Mouse (Mus musculus) MEL (cell line): ENCODE data around the gene Rab11a. TPM values are rescaled to one million over a fixed set of nuclear protein-coding genes. Genes with fewer than 3 reads are reported as not detected.

ENCODE experiments used
- DNase-seq: peaks from one replicate; pipeline ENCODE4 v3.0.0; 2011; ENCODE audit warnings: low read depth, low spot score
- H3K27ac ChIP-seq: 2 replicates; pipeline ENCODE4 v1.5.1; 2012; ENCODE audit warnings: low read depth, mild to moderate bottlenecking, control low read depth, low read length, moderate library complexity; ENCODE audit not compliant: control insufficient read depth
- H3K27me3 ChIP-seq, 2 experiments: fragments of 150-350 bp in 1 of 2; sonication (generic) in 1 of 2; 2 replicates each; pipeline ENCODE4 v1.6.1; 2012; ENCODE audit warnings: low read length in 2 of 2, mild to moderate bottlenecking in 2 of 2, improper control_type of control experiment in 1 of 2, moderate library complexity in 1 of 2; ENCODE audit not compliant: insufficient read depth in 2 of 2, control insufficient read depth in 1 of 2
- H3K36me3 ChIP-seq, 2 experiments: 2 replicates each; pipeline ENCODE4 v1.6.1; 2012 to 2014; ENCODE audit warnings: low read length in 2 of 2, improper control_type of control experiment in 1 of 2, inconsistent platforms in 1 of 2, mild to moderate bottlenecking in 1 of 2; ENCODE audit not compliant: insufficient read depth in 2 of 2, control insufficient read depth in 1 of 2
- H3K4me1 ChIP-seq, 2 experiments: fragments of 150-350 bp in 1 of 2; sonication (generic) in 1 of 2; 2 replicates each; pipeline ENCODE4 v1.6.1; 2012; ENCODE audit warnings: low read length in 2 of 2, improper control_type of control experiment in 1 of 2, mild to moderate bottlenecking in 1 of 2; ENCODE audit not compliant: insufficient read depth in 2 of 2, control insufficient read depth in 1 of 2
- H3K4me3 ChIP-seq, 2 experiments: fragments of 150-350 bp in 1 of 2; sonication (generic) in 1 of 2; 2 replicates each; pipeline ENCODE4 v1.5.1; 2012; ENCODE audit warnings: low read depth in 2 of 2, low read length in 2 of 2, mild to moderate bottlenecking in 2 of 2, moderate library complexity in 2 of 2, control low read depth in 1 of 2, improper control_type of control experiment in 1 of 2; ENCODE audit not compliant: control insufficient read depth in 1 of 2, insufficient read depth in 1 of 2
- H3K79me2 ChIP-seq: 2 replicates; pipeline ENCODE4 v1.6.1; 2012; ENCODE audit warnings: mild to moderate bottlenecking, low read length, moderate library complexity; ENCODE audit not compliant: control insufficient read depth, poor library complexity, insufficient read depth
- H3K9ac ChIP-seq: 2 replicates; pipeline ENCODE4 v1.6.1; 2012; ENCODE audit warnings: low read depth, mild to moderate bottlenecking, control low read depth, low read length, moderate library complexity; ENCODE audit not compliant: control insufficient read depth, poor library complexity, severe bottlenecking
- H3K9me3 ChIP-seq: fragments of 150-350 bp; sonication (generic); replicated peaks from 2 replicates; pipeline ENCODE4 v1.6.1; 2012; ENCODE audit warnings: mild to moderate bottlenecking, low read length, improper control_type of control experiment, moderate library complexity; ENCODE audit not compliant: insufficient read depth
- ELF1 ChIP-seq: IDR thresholded peaks from 2 replicates; pipeline ENCODE4 v1.6.1; 2014; ENCODE audit warnings: low read depth, mild to moderate bottlenecking, inconsistent platforms, low read length, improper control_type of control experiment, moderate library complexity
- EP300 ChIP-seq, 2 experiments: IDR thresholded peaks; 2 replicates each; pipeline ENCODE4 v1.6.1; 2011; ENCODE audit warnings: improper control_type of control experiment in 2 of 2, low read length in 2 of 2, low read depth in 1 of 2, mild to moderate bottlenecking in 1 of 2
- ETS1 ChIP-seq: IDR thresholded peaks from 2 replicates; pipeline ENCODE4 v1.6.1; 2012; ENCODE audit warnings: low read depth, mild to moderate bottlenecking, inconsistent platforms, low read length, improper control_type of control experiment, moderate library complexity
- HCFC1 ChIP-seq: IDR thresholded peaks from 2 replicates; pipeline ENCODE4 v1.6.1; 2012; ENCODE audit warnings: low read depth, mild to moderate bottlenecking, inconsistent platforms, low read length, improper control_type of control experiment, moderate library complexity
- KAT2A ChIP-seq: conservative IDR thresholded peaks from 2 replicates; pipeline ENCODE4 v1.6.1; 2012; ENCODE audit warnings: low read depth, low read length, improper control_type of control experiment, inconsistent platforms
- MAFK ChIP-seq: IDR thresholded peaks from 2 replicates; pipeline ENCODE4 v1.6.1; 2011; ENCODE audit warnings: low read depth, mild to moderate bottlenecking, low read length, improper control_type of control experiment, borderline replicate concordance
- MAZ ChIP-seq: IDR thresholded peaks from 2 replicates; pipeline ENCODE4 v1.6.1; 2012; ENCODE audit warnings: low read depth, mild to moderate bottlenecking, inconsistent platforms, low read length, improper control_type of control experiment
- MEF2A ChIP-seq: IDR thresholded peaks from 2 replicates; pipeline ENCODE4 v1.6.1; 2014; ENCODE audit warnings: low read depth, mild to moderate bottlenecking, inconsistent platforms, low read length, improper control_type of control experiment; ENCODE audit not compliant: poor library complexity, insufficient replicate concordance, severe bottlenecking; ENCODE audit errors: extremely low read depth
- MYB ChIP-seq: IDR thresholded peaks from 2 replicates; pipeline ENCODE4 v1.6.1; 2011; ENCODE audit warnings: mild to moderate bottlenecking, low read depth, low read length, improper control_type of control experiment
- MYC ChIP-seq: IDR thresholded peaks from 2 replicates; pipeline ENCODE4 v1.6.1; 2011; ENCODE audit warnings: low read depth, mild to moderate bottlenecking, low read length, improper control_type of control experiment, moderate library complexity
- NELFE ChIP-seq: IDR thresholded peaks from 2 replicates; pipeline ENCODE4 v1.6.1; 2011; ENCODE audit warnings: low read depth, low read length, improper control_type of control experiment
- NRF1 ChIP-seq: IDR thresholded peaks from 2 replicates; pipeline ENCODE4 v1.6.1; 2014; ENCODE audit warnings: low read depth, mild to moderate bottlenecking, inconsistent platforms, low read length, improper control_type of control experiment, moderate library complexity; ENCODE audit not compliant: poor library complexity, insufficient read depth, severe bottlenecking
- POLR2AphosphoS2 ChIP-seq: IDR thresholded peaks from 2 replicates; pipeline ENCODE4 v1.6.1; 2011; ENCODE audit warnings: low read length, improper control_type of control experiment
- SIN3A ChIP-seq: IDR thresholded peaks from 2 replicates; pipeline ENCODE4 v1.6.1; 2012; ENCODE audit warnings: low read length, improper control_type of control experiment, inconsistent platforms
- SMC3 ChIP-seq: IDR thresholded peaks from 2 replicates; pipeline ENCODE4 v1.6.1; 2011; ENCODE audit warnings: low read depth, low read length, improper control_type of control experiment
- TAL1 ChIP-seq: IDR thresholded peaks from 2 replicates; pipeline ENCODE4 v1.6.1; 2012; ENCODE audit warnings: mild to moderate bottlenecking, inconsistent platforms, low read length, moderate library complexity, mixed read lengths
- TBP ChIP-seq: IDR thresholded peaks from 2 replicates; pipeline ENCODE4 v1.8.0; 2011; ENCODE audit warnings: low read depth, low read length, improper control_type of control experiment
- TCF12 ChIP-seq: IDR thresholded peaks from 2 replicates; pipeline ENCODE4 v1.6.1; 2014; ENCODE audit warnings: low read depth, mild to moderate bottlenecking, inconsistent platforms, low read length, improper control_type of control experiment, moderate library complexity
- ZC3H11A ChIP-seq: IDR thresholded peaks from 2 replicates; pipeline ENCODE4 v1.6.1; 2012; ENCODE audit warnings: low read depth, mild to moderate bottlenecking, inconsistent platforms, low read length, improper control_type of control experiment
- ZKSCAN1 ChIP-seq: IDR thresholded peaks from 2 replicates; pipeline ENCODE4 v1.6.1; 2012; ENCODE audit warnings: low read depth, mild to moderate bottlenecking, inconsistent platforms, low read length, improper control_type of control experiment, moderate library complexity
- ZMIZ1 ChIP-seq: IDR thresholded peaks from 2 replicates; pipeline ENCODE4 v1.6.1; 2012; ENCODE audit warnings: low read depth, mild to moderate bottlenecking, inconsistent platforms, low read length, improper control_type of control experiment, moderate library complexity
- ZNF384 ChIP-seq: IDR thresholded peaks from 2 replicates; pipeline ENCODE4 v1.6.1; 2012; ENCODE audit warnings: low read depth, mild to moderate bottlenecking, inconsistent platforms, low read length, improper control_type of control experiment
- polyA plus RNA-seq, 2 experiments: library from polyadenylated mRNA; stranded (reverse) in 1 of 2; unstranded in 1 of 2; fragments of >175 nt in 1 of 2; fragments of >200 nt in 1 of 2; gene quantifications; 2 replicates each; pipeline versions ENCODE4 v1.2.1 to v1.2.4; 2012; ENCODE audit warnings: low replicate concordance in 2 of 2, low read depth in 1 of 2; ENCODE audit not compliant: insufficient read length in 2 of 2, insufficient read depth in 1 of 2, missing spikeins in 1 of 2
- total RNA-seq: library from RNA; depleted of rRNA; stranded (reverse); fragments of 300-350 nt; gene quantifications from 2 replicates; pipeline ENCODE4 v1.2.3, GENCODE M21; 2012

Rab11a gene
- total and polyA plus RNA-seq, 3 experiments, result 93.7 to 212 TPM; not detected in 1

DNA sequence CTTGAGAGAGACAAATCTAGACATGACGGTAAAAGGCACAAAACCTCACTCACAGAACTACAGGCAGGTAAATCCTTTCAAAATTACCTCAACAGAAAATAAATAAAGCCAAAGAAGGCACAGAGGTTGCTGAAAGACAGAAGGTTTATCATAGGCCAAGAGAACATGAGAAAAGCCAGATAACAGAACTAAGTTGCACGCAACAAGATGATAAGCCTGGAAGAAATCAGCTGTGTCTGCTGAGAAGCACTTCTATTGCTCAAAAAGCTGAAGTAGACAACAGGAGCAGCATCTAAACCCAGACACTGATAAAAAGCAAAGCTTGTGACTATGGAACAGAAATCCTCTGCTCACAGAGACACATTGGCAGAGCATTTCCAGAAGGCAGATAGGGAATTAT, 27.3 kb upstream of the Rab11a start (continued):
- no peak for TF ChIP-seq KAT2A
- no peak for TF ChIP-seq MAZ
- no peak for TF ChIP-seq ZC3H11A
- no peak for TF ChIP-seq ZNF384
- TF ChIP-seq MYC, result no peak
- no peak for TF ChIP-seq MAFK
- no peak for TF ChIP-seq ZKSCAN1
- TF ChIP-seq TCF12, result peak; percentile 79
- TF ChIP-seq MYB, result no peak
- TF ChIP-seq EP300 (IDR thresholded peaks at IDR 0.05; ENCODE audit: low read depth in 1 of 2, low read length in 2 of 2), result peak; percentile 61 to 68
- TF ChIP-seq HCFC1, result no peak
- no peak for TF ChIP-seq TBP
- no peak for TF ChIP-seq MEF2A
- TF ChIP-seq SIN3A, result peak; percentile 36; the same call in 1 of the 2 replicates
- TF ChIP-seq SMC3, result no peak
- TF ChIP-seq ZMIZ1, result no peak
- TF ChIP-seq ETS1, result peak; percentile 95
- no peak for TF ChIP-seq NRF1

DNA sequence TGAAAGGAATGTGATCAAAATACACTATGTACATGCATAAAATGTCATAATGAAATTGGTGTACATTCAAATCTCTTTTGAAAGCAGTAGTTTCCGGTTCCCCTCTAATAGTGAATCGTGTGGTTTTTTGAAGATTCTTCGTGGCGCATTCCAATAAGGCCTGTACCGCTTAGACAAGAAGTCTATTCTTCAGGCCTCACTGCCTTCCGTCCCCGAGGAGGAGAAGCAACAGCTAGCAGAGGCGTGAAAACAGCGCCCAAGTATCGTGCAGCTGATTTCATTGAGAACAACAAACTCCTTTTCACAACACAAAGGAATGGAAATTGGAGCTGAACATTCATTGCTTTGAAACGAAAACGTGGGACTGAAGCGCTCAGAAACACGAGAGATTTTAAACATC, 20.5 kb upstream of the Rab11a start:
- H3K27ac ChIP-seq, result no peak overlapping the region
- DNase-seq, result no peak
- no peaks in the 10 kb centered on the region for H3K79me2 ChIP-seq
- no peaks in the 10 kb centered on the region for H3K9me3 ChIP-seq
- H3K27me3 ChIP-seq, result no peaks in the 10 kb centered on the region; a peak in 2 of 4 replicates
- no peak overlapping the region for H3K4me3 ChIP-seq
- no peaks in the 10 kb centered on the region for H3K36me3 ChIP-seq
- no peaks in the 10 kb centered on the region for H3K4me1 ChIP-seq
- TF ChIP-seq ELF1 (no peak), NELFE (no peak), MAFK (no peak), MEF2A (no peak), POLR2AphosphoS2 (no peak), TAL1 (no peak)
- H3K9ac ChIP-seq, result no peak overlapping the region
